Mouse (Mus musculus) cerebellum, adult (tissue): Measurements from ENCODE around the gene Gfi1b.

Experiments used
- ATAC-seq: cut with Nextera tagmentation; 2 replicates; pipeline ENCODE4 v1.9.2; 2017; ENCODE audit warnings: mild to moderate bottlenecking, moderate library complexity, mixed read lengths; ENCODE audit not compliant: insufficient number of reproducible peaks, low FRiP score, low TSS enrichment

The Gfi1b gene

DNA sequence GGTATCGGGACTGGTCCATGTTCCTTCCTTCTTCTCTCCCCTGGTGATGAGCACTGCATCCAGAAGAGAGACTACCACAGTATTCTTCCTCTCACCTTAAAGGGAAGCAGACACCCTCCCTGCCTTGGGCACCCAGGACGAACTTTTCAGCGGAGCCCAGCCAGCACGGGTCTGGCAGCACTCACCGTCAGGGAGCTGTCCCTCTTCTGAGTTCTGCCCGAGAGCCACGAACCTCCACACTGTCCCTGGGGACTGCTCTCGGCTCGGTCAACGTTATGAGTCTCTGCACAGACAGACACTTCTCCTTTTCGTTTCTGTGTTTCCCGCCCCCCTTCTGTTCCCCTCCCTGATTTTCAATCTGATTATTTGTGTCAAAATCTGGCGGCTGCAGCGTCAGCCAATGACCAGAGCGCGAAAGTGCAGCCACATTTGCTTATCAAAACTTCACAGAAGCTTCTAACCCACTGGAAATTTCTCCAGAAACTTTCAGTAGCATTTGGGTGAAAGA, at the start of gene Gfi1b:
TSS of gene Gfi1b (minus strand) at position 319 of the 508 bp plus-strand sequence.
- ATAC-seq = no peak

DNA sequence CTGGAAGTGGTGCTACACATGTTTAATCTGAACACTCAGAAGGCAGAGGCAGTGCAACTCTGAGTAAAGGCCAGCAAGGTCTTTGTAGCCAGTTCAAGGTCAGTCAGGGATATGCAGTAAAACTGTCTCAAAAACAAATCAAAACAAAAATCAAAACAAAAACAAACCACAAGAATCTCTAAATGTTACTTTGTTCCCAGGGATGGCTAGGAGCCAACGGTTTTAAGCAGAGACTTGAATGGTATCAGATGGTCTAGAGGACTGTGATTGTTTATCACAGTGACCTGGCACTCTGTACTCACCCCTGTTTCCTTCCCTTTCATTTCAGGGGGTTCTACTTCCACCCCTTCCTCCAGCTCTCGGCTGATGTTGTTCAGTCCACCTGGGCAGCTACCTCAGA, 49.7 kb upstream of the Gfi1b start:
- ATAC-seq = no peak

DNA sequence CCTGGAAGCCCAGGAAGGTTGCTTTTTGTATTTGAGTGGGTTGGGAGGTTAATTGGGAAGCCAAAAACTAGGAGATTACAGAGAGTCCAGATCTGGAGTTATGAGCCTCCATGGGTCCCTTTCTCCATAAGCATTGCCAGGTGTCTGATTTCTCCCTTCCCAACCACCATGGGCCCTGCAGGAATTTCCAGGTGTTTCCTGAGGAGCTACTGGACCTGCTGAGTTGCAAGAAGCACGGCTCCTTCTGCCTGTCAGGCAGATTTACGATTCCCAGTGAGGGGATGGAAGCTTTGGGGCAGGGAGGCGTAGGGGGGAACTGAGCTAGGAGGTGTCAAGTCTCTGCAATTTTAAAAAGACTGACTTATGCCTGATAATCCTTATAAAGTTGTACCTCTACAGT, 44.0 kb upstream of the Gfi1b start:
- no peak for ATAC-seq

DNA sequence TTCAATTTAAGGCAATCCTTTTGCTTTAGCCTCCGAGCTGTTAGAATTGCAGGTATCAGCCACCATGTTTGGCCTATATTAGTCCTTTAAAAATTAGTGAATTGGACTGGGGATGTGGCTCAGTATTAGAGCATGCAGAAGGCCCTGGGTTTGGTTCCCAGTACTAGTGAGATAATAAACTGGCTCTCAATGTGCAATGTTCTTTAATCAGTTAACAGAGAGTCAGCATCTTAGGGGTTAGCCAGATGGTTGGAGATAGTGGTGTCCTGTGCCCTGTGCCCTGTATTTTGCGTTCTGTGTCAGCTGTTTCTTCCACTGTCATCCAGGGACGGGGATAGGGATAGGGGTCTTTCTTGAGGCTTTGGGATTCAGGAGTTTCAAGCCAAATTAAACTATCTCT, 41.1 kb upstream of the Gfi1b start:
- ATAC-seq = no peak

DNA sequence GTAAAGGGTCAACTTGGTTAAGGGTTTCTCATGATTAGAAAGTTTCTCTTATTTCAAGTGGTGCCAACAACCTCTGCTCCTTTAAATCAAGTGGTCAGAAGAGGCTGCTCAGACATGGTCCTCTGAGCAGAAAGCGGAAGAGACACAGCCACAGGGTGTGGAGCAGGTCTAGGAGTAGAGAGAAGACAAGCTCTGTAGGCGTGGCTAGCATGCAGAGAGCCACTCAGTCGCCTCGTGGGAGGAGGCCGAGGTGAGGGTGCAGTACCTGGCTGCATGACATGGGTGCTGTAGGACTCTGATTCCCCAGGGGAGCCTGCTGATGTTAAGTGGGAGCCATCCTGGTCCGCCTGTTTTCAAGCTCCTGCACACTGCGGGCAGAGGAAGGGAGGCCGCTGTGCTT, 34.4 kb upstream of the Gfi1b start:
- no peak for ATAC-seq

DNA sequence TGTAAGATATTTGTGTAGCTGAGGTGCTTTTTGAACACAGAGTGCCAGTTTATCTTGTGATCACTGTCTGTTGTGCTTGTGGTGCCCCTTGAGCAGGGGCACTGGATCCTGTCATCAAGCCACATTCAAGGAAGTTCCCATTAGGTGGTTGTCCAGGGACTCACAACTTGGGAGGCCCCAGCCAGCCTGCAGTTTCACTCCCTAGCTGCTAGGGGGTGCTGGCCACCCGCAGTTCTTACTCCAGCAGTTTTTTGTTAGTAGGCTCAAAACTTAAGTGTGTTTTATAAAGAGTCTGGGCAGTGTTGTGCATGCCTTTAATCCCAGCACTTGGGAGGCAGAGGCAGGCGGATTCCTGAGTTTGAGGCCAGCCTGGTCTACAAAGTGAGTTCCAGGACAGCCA, 32.5 kb upstream of the Gfi1b start:
- no peak for ATAC-seq

DNA sequence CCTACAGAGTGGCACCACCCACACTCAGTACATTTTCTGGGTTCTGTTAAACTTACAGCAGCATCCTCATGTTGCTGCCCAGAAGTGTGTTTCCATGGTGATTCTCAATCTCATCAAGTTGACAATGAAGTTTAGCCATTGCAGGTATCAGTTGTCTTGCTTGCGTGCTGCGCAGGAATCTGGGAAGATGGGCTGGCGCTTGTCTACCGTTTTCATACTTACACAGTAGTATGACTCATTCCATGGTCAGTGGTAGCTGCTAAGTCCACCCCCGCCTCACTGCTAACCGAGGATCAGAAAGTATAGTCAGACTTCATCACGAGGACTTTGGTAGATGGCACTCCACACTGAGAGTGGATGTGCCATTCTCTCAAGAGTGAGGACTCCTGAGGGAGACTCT, 31.6 kb upstream of the Gfi1b start:
- no peak for ATAC-seq

DNA sequence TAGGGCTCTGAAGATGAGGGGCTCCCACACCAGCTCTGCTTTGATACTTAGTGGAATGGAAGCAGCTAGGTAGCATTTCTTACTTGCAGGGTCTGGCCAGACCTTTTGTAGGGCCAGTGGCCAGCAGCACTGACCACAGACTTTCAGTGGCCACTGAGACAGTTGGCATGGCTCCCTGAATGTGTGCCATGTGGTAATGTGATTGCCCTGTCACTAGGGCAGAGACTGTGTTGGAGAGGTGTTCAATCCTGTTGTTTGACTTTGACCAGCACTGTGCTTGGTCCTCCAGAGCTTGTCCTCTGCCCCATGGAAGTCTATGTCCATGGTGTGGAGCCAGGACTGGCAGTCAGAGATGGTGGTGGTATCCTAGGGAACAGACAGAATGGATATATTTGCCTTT, 28.7 kb upstream of the Gfi1b start:
- ATAC-seq = no peak

DNA sequence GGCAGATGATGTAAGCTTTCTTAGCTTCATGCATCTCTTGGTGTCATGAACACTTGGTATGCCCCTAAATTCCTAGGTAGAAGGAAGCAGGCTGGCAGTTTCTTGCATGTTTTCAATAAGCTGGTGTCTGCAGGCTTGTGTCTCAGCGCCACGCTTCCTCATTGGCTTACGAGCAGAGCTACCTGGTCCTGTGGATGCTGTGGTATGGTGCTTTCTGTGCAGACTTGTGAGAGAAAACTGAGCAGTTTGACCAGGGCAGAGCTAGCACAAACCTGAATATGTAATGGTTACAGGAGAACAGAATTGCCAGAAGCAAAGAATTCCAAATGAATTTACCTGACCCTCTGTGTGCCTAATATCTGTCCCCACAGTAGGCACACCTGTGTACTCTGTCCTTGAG, 21.3 kb upstream of the Gfi1b start:
- no peak for ATAC-seq

DNA sequence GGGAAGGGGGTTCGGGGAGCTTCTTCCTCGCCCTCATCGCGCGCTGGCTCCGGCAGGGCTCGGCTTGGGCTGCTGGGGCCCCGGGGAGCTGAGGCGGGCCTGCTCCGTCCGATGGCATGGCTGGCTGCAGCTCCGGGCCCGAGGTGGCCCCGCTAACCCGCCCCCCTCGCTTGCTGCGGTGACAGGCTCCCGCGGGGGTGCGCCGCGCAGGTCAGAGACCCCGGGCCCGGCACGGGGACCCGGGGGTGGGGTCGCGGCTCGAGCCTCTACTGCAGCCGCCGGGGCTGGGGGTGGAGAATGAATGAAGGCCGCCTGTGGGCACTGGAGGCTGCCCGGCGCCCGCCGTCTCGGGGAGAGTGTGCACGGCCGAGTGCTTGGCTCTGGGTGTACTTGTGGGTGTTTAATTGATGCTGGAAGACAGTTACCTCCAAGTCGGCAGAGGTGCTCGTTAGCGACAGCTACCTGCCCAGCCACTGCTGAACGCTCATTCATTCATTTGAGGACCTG, 19.7 kb upstream of the Gfi1b start:
- ATAC-seq = peak; percentile 17; the same call in 1 of the 2 replicates

DNA sequence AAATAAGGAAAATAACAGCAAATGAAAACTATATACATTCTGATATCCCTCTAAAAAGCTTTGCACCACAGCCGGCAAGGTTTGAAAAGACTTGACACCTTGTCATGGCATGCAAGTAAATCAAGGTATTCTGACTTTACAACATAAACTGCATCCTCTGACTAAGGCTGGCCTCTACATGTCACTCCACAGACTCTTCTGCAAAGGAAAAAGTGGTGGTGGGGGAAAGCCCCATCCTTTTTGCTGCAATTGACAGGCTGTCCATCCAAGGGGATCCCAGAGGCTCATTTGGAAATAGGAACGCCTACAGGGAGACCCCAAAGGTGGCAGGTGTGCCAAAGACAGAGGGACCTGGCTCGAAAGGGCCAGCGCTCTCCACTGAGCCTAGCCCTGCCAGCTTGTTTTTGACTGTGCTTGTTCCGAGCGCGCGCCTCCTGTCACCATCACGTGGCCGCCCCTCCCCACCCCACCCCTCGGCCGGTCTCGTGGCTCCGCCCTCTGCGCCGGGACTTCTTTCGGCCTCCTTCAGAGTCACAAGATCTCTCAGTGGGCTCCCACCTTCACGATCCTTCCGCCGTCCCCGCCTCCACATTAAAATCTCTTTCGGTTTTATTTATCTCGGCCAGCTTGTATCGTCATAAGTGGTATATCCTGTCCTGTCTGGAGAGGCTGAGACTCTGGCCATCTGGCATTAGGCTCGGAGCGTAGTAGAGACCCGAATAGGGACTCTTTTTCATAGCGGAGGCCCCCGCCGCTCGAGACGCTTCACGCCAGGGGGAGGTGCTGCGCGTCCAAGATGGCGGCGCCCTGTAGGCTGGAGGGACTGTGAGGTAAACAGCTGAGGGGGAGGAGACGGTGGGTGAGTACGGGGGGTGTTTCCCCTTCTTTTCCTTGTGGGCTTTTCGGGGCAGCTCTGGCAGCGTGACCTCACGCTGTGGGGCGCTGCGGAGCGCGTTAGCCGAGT, 19.0 kb upstream of the Gfi1b start, which contains the start of gene Tsc1:
TSS of gene Tsc1 (plus strand) at position 768 of the 964 bp plus-strand sequence.
- peak; percentile 87 for ATAC-seq

DNA sequence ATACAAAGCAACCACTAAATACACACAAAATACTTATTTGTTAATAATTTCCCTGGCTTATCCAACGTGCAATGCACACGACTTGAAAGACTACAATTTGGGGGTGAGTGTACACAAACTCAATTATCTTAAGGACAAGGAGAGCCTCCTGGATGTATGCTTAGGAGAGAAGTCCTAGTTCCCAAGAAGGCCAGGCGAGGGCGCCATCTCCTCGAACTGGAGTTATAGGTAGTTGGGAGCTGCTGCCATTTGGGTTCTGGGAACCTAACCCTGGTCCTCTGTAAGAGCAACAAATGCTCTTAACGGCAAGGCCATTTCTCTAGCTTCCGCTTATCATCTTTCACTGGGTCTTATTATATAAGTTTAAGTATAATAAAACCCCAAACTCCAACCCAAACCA, 18.0 kb upstream of the Gfi1b start:
- no peak for ATAC-seq

DNA sequence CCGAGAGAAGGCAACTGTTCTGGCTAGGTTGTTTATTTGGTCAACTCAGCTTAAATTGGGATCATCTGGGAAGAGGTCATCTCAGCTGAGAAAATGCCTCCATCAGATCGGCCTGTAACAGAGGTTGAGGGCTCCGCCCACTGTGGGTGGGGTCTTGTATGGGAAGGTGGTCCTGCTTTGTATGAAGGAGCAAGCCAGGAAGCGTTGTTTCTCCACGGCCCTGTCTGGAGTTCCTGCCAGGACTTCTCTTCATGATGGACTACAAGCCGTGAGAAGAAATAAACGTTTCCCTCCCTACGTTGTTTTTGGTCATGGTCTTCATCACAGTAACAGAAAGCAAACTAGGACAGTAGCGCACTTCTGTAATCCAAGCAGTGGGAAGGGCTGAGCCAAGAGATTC, 17.1 kb upstream of the Gfi1b start:
- ATAC-seq = no peak

DNA sequence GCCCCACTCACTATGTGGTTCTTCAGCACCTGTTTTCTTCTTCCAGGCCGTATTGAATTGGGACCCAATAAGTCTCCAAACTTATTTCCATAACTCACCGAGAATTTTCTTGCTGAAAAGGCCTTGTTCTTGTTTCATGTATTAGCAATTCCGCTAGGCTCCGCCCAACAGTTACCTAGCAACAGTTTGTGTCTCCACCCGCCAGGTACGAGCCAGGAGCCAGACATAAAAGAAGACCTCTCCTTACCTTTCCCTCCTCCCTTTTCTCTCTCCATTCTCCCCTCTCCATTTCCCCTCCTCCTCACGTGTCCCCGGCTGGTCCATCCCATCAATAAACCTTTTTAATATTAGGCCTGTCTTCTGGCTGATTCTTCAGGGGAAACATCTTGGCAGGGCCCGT, 16.6 kb upstream of the Gfi1b start:
- ATAC-seq = no peak

DNA sequence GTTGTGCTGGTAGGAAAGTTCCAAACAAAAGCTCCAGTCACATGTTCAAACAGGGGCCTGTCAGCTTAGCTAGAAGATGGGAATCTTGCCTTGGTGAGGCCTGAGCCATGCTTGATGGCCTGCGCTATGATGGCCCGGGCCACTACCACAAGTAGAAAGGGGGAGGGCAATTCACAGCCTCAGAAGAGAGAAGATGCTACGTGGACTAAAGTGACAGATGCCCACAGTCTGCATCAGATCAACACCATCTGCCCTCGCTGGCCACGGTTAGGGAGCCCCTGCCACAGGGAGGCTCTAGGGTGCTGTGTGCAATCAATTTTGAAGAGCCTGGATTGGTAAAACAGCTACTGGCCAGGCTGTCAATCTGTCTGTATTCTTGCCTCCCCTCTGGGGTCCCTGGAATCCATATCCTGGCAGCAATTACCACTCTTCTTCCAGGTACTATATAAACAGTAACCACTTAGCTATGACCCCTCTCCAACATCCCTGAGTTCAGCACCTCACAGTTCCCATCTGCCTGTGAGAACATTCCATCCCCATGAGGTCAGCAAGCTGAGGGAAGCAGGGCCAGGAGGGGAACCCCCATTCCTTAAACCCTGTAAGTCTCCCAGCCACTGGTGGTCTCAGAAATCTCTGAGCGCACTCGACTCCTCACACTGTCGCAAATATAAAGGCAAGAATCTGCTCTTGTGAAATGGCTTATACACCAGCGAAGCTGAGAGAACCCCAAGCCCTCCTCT, 15.5 kb upstream of the Gfi1b start:
- ATAC-seq = no peak

DNA sequence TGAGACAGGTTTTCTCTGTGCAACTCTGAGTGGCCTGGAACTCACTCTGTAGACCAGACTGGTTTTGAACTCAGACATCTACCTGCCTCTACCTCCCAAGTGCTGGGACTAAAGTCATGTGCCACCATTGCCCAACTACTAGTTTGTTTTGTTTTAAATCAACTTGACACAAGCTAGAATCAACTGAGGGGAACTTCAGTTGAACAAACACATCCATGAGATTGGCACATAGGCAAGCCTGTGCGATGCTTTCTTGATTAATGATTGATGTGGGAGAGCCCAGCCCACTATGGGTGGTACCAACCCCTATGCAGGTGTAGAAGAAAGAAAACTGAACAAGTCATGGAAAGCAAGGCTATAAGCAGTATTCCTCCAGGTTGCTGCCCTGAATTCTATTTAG, 13.4 kb upstream of the Gfi1b start:
- ATAC-seq = no peak

DNA sequence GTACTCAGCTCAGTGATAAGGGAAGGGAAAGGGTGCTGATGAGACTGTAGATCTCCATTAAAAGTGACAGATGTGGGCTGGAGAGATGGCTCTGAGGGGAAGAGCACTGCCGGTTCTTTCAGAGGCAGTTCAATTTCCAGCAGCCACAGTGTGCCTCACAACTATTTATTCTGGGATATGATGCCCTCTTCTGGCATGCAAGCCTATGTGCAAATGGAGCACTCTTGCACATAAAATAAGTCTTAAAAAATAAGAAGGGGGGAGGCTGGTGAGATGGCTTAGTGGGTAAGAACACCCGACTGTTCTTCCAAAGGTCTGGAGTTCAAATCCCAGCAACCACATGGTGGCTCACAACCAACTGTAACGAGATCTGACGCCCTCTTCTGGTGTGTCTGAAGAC, 11.4 kb upstream of the Gfi1b start:
- ATAC-seq = no peak

DNA sequence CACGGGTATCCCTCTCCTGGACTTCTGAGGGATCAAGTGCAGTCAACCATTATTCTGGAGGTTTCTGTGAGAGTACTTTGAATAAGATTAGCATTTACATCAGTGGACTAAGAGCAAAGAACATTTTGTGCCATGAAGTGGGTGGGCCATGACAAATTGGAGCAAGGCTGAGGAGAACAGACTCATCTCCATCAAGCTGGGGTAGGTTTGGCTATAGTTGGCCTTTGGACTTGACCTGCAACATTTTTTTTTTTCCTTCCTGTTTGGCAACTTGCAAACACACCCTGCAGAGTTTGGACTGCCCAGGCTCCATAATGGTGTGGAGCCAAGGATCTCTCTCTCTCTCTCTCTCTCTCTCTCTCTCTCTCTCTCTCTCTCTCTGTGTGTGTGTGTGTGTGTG, 10.8 kb upstream of the Gfi1b start:
- no peak for ATAC-seq

DNA sequence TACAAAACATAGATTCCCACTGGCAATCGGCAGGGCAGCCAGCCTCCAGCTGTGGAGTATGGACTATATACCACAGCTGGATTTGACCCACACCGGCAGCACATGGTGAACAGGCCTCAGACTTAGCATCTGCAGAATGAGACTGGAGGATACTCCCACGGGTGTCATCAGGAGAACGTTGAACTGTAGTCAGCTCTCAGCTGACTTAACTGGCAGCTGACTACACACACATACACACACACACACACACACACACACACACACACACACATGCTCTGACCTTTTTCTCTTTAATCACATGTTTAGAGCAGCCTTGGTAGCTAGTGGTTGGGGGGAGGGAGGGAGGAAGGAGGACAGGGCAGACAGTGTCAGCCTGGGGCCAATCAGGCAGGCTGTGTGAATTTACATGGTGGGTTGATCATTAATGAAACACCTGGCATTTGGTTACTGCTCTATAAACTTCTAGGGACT, 8.2 kb upstream of the Gfi1b start:
- ATAC-seq = no peak

DNA sequence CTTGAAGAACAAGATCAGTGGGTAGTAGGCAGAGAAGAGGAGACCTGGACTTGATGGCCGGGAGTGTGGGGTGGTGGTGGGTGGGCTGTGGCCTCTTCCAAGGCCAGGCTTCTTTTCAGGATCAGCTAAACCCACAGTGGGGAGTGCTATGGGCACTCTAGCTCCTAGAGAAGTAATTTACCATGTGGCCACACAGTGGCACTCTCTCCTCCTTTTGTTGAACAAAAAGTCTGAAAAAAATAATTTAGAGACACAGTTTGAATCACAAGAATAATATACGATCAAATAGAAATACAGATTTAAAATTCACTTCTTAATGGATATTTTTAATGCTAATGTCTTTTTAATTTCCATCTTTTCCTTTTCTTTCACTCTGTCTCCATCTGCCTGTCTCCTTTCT, 6.3 kb upstream of the Gfi1b start:
- no peak for ATAC-seq

DNA sequence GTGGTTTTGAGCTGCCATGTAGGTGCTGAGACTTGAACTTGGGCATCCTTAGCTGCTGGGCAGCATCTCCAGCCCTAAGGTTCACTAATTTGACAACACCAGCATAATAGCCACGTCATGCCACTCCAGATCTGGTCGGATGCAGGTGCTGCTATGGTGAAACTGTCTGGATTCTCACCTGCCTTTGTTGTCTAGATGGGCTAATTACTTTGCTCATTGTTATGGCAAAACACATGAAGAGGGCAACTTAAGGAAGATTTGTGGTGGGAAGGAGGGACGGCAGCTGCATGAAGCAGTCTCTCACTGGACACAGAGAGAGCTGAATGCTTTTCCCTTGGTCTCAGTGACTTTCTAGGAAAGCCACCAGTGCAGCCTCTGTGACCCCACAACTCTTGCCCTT, 4.3 kb upstream of the Gfi1b start:
- no peak for ATAC-seq
